19 mouse cellular contexts compared by ENCODE assay signal in genomic region chr7:12933615-12934140, GRCm38 (mm10).
"Had no signal": no experiment of that assay in that cellular context is flagged by ENCODE, and none has a peak within 500 bp of the region (broad histone marks: within the 10 kb centered on the region; RNA-seq: fewer than 3 reads in every experiment).

No protein-coding gene starts in this region.

- H3K27ac ChIP-seq: liver, embryonic 12.5 days; liver, embryonic 14.5 days; midbrain, embryonic 10.5 days; neural tube, embryonic 13.5 days; neural tube, embryonic 15.5 days had no signal

- H3K9ac ChIP-seq: liver, embryonic 12.5 days; liver, embryonic 14.5 days; lung, embryonic 14.5 days; neural tube, embryonic 13.5 days; neural tube, embryonic 15.5 days had no signal

- ATAC-seq: liver, embryonic 12.5 days had no signal

- H3K4me1 ChIP-seq: neural tube, embryonic 13.5 days; neural tube, embryonic 15.5 days had no signal

- H3K27me3 ChIP-seq: neural tube, embryonic 15.5 days had no signal

- H3K4me2 ChIP-seq: liver, embryonic 12.5 days; lung, embryonic 14.5 days; neural tube, embryonic 13.5 days; neural tube, embryonic 15.5 days had no signal

- DNase-seq: lung, adult 18-20 months; lung, embryonic 14.5 days; lung, postnatal 10 days; lung, postnatal 4 days; midbrain, embryonic 14.5 days; retina, postnatal 1 day; right cerebral cortex, adult 18-20 months; right cerebral cortex, postnatal 25 days; right cerebral cortex, postnatal 4 days; spleen, adult 18-20 months; thymus, adult 2 months; thymus, postnatal 25 days; thymus, postnatal 4 days had no signal

- H3K9me3 ChIP-seq: midbrain, embryonic 10.5 days; neural tube, embryonic 13.5 days; neural tube, embryonic 15.5 days had no signal

- H3K4me3 ChIP-seq: liver, embryonic 12.5 days; midbrain, embryonic 10.5 days; myocyte; neural tube, embryonic 13.5 days; neural tube, embryonic 15.5 days had no signal

- H3K36me3 ChIP-seq: neural tube, embryonic 15.5 days had no signal
